Mouse (Mus musculus): ENCODE data around the gene Map2k6. TPM values are rescaled to one million over a fixed set of nuclear protein-coding genes. Genes with fewer than 3 reads are reported as not detected.

Gene Map2k6
- total RNA-seq, 2 experiments from 2014 or later = 7.6 to 11.0 TPM

- no peak for DNase-seq
These were observed 51.8 kb downstream of the Map2k6 start for GRCm38 (mm10) chr11:110450758-110451121.

GRCm38 (mm10) chr11:110451590-110451989, 52.7 kb downstream of the Map2k6 start:
- no peak for DNase-seq

DNA sequence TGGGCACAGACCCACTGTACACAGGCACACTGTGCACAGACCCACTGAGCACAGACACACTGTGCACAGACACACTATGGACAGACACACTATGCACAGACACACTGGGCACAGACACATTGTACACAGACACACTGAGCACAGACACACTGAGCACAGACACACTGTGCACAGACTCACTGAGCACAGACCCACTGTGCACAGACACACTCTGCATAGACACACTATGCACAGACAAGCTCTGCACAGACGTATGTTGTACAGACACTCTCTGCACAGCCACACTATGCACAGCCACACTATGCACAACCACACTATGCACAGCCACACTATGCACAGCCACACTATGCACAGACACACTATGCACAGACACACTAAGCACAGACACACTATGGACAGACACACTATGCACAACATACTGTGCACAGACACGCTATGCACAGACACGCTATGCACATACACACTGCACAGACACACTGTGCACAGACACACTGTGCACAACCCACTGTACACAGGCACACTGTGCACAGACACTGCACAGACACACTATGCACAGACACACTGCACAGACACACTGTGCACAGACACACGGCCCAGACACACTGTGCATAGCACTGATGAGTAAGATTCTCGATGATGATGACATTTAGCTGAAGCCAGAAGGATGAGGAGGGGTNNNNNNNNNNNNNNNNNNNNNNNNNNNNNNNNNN, 54.7 kb downstream of the Map2k6 start:
- no peak for DNase-seq

DNA sequence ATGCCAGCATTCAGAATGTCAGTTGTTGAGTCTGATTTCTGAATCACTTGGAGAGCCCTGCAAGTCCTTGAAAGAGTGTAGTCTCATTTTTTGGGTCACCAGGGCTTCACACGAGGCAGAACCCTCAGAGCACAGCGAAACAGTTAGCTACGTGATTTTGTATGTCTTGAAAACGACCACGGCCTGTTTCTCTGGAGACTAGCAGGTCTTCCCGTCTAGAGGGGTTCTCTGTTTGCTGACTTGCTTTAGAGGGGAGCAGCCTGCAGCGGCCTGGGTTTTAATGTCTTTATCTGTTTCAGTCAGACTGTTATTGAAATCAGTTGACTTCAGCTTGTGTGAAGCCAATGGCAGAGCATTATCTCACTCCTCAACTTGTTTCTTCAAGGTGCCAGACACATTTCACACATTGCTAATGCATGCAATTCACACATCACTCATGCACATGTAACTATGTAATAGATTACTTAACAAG, 58.6 kb downstream of the Map2k6 start:
- peak; percentile 16 for DNase-seq

DNA sequence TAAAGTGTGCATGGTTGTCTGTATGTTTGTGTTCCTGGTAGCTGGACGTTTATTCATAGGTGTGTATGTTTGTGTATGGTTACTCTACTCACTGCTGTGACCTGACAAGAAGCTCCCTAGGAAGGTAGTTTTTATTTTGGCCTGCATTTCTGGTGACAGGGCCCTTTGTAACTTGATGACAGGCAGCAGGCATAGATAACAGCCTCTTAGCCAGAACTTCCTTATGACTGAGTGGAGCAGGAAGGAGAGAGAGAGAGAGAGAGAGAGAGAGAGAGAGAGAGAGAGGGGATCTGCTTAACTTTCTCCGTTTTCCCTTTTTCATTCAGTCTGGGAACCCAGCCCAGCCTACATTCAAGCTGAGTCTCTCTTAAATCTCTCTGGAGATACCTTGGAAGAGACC, 61.6 kb downstream of the Map2k6 start:
- no peak for DNase-seq

GRCm38 (mm10) chr11:110461560-110462331, 62.8 kb downstream of the Map2k6 start:
- DNase-seq = no peak

DNA sequence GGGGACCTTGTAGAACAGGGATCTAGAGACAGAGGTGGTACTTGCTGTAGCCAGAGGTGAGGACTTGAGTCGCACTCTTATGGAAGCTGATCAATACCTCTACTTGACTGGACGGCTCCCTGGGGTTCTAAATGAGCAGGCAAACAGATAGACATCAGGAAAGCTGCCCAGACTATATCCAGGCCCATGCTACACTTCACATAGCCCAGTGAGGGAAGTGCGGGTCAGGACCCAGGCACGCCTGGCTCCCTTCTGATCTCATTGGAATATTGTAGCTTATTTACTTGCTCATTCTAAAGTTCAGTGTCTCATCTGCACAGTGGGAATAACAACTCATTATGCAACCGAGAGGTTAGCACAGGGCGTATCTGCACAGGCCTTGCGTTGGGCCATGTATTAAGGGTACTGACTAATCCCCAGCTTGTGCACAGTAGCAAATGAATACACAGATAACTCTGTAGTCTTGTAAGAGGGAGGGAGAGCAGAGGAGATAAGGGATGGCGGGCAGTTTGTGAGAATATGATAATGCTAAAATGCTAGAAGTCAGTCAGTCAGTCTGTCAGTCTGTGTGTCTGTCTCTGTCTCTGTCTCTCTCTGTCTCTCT, 64.2 kb downstream of the Map2k6 start:
- DNase-seq = no peak

GRCm38 (mm10) chr11:110463801-110464200, 64.9 kb downstream of the Map2k6 start:
- DNase-seq = no peak

GRCm38 (mm10) chr11:110469054-110469453, 70.1 kb downstream of the Map2k6 start:
- no peak for DNase-seq

DNA sequence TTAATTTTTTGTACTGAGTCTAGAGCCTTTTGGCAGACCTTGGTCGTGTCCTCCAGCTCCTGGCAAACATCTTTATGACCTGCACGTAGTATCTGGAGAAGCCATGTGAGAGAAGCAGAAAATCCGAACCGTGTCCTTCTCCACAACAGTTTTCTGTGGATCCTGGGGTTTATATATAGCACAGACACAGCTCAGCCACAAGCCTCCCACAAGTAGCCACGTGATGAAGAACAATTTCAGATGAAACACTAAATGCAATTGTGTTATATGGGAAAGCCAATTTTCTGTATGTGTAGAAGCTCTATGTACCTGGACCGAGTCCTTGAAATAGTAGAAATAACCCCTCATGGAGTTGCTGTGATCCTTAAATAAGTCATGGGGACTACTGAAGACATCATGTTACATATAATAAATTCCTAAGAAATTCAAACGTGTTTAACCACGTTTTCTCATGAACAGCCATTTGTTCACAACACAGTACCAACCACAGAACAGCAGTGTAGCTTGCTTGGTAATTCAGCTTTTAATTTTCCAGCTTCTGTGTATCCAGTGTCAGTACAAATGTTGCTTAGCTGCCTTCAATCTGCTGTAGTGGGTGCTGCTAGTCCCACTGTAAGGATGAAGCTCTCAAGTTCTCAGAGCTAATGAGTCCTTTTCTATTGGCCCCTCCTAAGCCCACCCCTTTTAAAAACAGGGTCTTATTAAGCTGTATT, 71.8 kb downstream of the Map2k6 start:
- DNase-seq = no peak

- no peak for DNase-seq
These were observed 72.4 kb downstream of the Map2k6 start for GRCm38 (mm10) chr11:110471362-110471761.

GRCm38 (mm10) chr11:110472078-110472477, 73.2 kb downstream of the Map2k6 start:
- no peak for DNase-seq

GRCm38 (mm10) chr11:110473495-110473894, 74.6 kb downstream of the Map2k6 start:
- DNase-seq = no peak

DNA sequence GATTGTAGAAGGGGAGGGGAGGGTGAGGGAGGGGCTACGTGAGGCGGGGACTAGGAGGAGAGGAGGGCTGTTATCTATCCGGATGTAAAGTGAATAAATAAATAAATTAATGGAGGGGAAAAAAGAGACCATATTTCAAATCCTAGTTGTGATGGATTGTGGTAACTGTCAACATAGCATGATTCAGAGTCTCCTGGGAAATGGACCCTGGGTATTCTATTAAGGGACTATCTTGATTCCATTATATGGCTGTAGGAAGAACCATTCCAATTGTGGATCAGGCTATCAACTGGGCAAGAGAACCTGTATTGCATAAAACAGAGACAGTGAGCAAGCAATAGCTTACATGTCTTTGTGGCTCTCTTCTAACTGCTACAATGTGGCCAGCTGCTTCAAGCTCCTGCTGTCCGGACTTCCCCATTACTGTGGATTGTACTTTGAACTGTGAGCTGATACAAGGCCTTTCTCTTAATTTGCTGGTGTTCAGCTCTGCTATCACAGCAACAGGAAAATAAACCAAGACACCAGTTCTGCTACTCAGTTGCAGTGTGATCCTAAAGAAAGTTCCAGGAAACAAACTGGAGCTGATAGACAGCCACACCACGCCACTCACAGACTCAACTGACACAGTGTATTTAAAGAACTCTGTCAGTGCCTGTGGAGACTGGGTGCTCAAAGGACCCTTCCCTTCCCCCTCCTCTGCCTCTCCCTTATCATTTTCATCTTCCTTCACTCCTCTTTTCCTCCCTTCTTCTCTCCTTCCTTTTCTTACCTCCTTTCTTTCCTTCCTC, 77.6 kb downstream of the Map2k6 start:
- no peak for DNase-seq

- DNase-seq = no peak
These were observed 79.3 kb downstream of the Map2k6 start for GRCm38 (mm10) chr11:110477961-110478869.

- DNase-seq = peak; percentile 24
These were observed 80.1 kb downstream of the Map2k6 start for GRCm38 (mm10) chr11:110478978-110479384.

GRCm38 (mm10) chr11:110481406-110481805, 82.5 kb downstream of the Map2k6 start:
- no peak for DNase-seq

GRCm38 (mm10) chr11:110482176-110482575, 83.3 kb downstream of the Map2k6 start:
- DNase-seq = no peak

GRCm38 (mm10) chr11:110482649-110483048, 83.7 kb downstream of the Map2k6 start:
- no peak for DNase-seq

GRCm38 (mm10) chr11:110483165-110483564, 84.2 kb downstream of the Map2k6 start:
- peak; percentile 62 for DNase-seq

- no peak for DNase-seq
These were observed 85.5 kb downstream of the Map2k6 start for GRCm38 (mm10) chr11:110484426-110484825.

Data from adrenal gland, postnatal 10 days (tissue).